Mouse (Mus musculus): ENCODE measurements around the gene Ints4. TPM values are rescaled to one million over a fixed set of nuclear protein-coding genes. Genes with fewer than 3 reads are reported as not detected.
"Not testable (repeated sequence)": the region's sequence is repeated elsewhere in the genome, so short reads cannot be mapped to it uniquely, and the experiment has no call there.

Gene Ints4
- total RNA-seq (2014; rRNA removed) (31.2 and 32.8 TPM in 2 replicates), polyA plus RNA-seq (2015; fragmentation: Nextera tagmentation; extraction: Ambion mirVana) (23.0 and 23.3 TPM in 2 replicates)

DNA sequence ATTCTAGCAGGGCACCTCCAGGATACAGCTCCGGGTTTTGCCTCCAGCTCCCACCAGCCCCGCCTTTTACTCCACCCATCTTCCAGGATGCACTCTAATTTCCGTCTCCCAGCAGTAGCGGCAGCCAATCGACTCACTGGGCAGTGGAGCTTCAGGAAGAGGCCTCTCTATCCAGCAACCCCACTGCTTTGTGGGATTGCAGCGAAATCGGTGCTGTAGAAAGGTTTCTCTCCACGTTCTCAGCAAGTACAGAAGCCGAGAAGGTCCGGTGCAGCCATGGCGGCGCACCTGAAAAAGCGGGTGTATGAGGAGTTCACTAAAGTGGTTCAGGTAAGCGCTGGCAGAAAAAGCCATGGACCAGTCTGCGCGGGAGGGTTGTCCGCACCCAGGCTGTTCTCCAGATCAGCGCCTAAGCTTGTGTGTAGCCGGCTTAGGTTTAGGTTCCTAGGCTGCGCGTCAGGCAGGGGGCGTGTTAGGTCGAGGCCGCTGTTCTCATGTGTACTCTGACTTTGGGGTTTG lies at the start of gene Ints4:
TSS of gene Ints4 (plus strand) at position 136 of the 519 bp plus-strand sequence.
- peak; percentile 55 for TF ChIP-seq CTCF (IDR thresholded peaks at IDR 0.05)
- Histone ChIP-seq H3K4me1 (ENCODE audit: insufficient read depth, low read length) (no peaks in the 10 kb centered on the region), H3K36me3 (ENCODE audit: insufficient read depth, low read length) (peaks cover 9% of the 10 kb centered on the region), H3K4me3 (ENCODE audit: low read depth, low read length) (peak within 1 kb of the TSS; percentile 74), H3K4me2 (ENCODE audit: low read depth, low read length, poor library complexity, severe bottlenecking) (peak within 1 kb of the TSS; percentile 75), H3K9ac (replicated peaks; ENCODE audit: low read length, poor library complexity, severe bottlenecking) (peak within 1 kb of the TSS; percentile 56), H3K9me3 (ENCODE audit: low read length) (no peaks in the 10 kb centered on the region), H3K27ac (ENCODE audit: low read depth, low read length) (0 out of 2 replicates have a peak within 1 kb of the TSS, but pooled peaks have one; percentile 55), H3K27me3 (ENCODE audit: insufficient read depth, low read length) (no peaks in the 10 kb centered on the region)
- peak; percentile 97 for DNase-seq (ENCODE audit: low spot score)
- peak; percentile 100 for ATAC-seq (ENCODE audit: low FRiP score)
- 1% methylated on average over 24 of the region's 24 CpGs for WGBS

DNA sequence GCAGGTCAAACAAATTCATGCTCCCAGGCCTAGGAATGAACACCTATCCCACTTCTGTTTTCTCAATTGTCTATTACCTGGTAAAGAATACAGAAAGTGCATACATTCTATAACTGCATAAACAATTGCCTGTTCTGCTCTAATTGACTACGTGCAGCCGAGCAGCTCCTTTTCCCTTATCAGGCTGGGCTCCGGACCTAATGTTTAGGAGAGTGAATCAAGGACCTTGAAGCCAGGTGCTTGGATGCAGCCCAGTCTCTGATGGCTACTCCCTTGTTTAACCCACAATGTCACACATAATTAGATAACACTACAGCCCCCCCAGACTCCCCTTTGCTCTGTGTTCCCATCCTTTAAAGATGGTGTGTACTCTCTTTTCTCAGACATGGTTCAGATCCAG lies 47.2 kb upstream of the Ints4 start:
- not testable (repeated sequence) for H3K27ac ChIP-seq (ENCODE audit: low read depth, low read length); DNase-seq (ENCODE audit: low spot score); H3K9me3 ChIP-seq (ENCODE audit: low read length); H3K4me2 ChIP-seq (ENCODE audit: low read depth, low read length, poor library complexity, severe bottlenecking); H3K4me3 ChIP-seq (ENCODE audit: low read depth, low read length); H3K36me3 ChIP-seq (ENCODE audit: insufficient read depth, low read length); H3K27me3 ChIP-seq (ENCODE audit: insufficient read depth, low read length); H3K4me1 ChIP-seq (ENCODE audit: insufficient read depth, low read length); H3K9ac ChIP-seq (replicated peaks; ENCODE audit: low read length, poor library complexity, severe bottlenecking); ATAC-seq (ENCODE audit: low FRiP score)
- 64% methylated on average over 3 of the region's 3 CpGs for WGBS

GRCm38 (mm10) chr7:97434517-97434916 lies 46.2 kb upstream of the Ints4 start:
- Histone ChIP-seq H3K27me3 (ENCODE audit: insufficient read depth, low read length) (no peaks in the 10 kb centered on the region), H3K4me3 (ENCODE audit: low read depth, low read length) (no peak overlapping the region), H3K36me3 (ENCODE audit: insufficient read depth, low read length) (no peaks in the 10 kb centered on the region), H3K9me3 (ENCODE audit: low read length) (no peaks in the 10 kb centered on the region), H3K9ac (replicated peaks; ENCODE audit: low read length, poor library complexity, severe bottlenecking) (no peak overlapping the region), H3K4me1 (ENCODE audit: insufficient read depth, low read length) (no peaks in the 10 kb centered on the region; the same call in 1 of the 2 replicates), H3K4me2 (ENCODE audit: low read depth, low read length, poor library complexity, severe bottlenecking) (no peak overlapping the region), H3K27ac (ENCODE audit: low read depth, low read length) (no peak overlapping the region)
- DNase-seq (ENCODE audit: low spot score) (no peak), ATAC-seq (ENCODE audit: low FRiP score) (no peak)
- TF ChIP-seq CTCF (IDR thresholded peaks at IDR 0.05): no peak
- 80% methylated on average over 10 of the region's 10 CpGs for WGBS

DNA sequence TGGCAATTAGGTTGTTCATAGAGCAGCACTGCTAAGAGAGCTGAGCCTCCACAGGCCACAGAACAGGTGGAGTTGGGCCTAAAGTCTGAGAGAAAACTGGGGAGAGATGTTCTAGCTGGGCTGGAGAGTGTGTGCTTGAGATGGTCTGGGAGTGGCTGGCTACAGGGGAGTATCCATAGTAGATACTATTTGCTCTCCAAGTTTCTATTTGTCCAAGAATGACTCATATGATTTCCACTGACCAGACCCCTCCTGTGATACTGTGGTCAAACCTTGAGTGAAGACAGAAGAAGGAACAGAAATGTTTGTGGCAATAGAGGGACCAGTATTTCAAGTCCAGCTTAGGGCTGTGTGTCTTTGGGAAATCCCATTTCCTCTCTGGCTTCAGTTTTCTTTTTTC lies 41.8 kb upstream of the Ints4 start:
- Histone ChIP-seq H3K9me3 (ENCODE audit: low read length) (no peaks in the 10 kb centered on the region), H3K4me3 (ENCODE audit: low read depth, low read length) (no peak overlapping the region), H3K27ac (ENCODE audit: low read depth, low read length) (no peak overlapping the region), H3K4me2 (ENCODE audit: low read depth, low read length, poor library complexity, severe bottlenecking) (no peak overlapping the region), H3K36me3 (ENCODE audit: insufficient read depth, low read length) (no peaks in the 10 kb centered on the region), H3K4me1 (ENCODE audit: insufficient read depth, low read length) (no peaks in the 10 kb centered on the region), H3K9ac (replicated peaks; ENCODE audit: low read length, poor library complexity, severe bottlenecking) (no peak overlapping the region), H3K27me3 (ENCODE audit: insufficient read depth, low read length) (no peaks in the 10 kb centered on the region)
- no peak for TF ChIP-seq CTCF (IDR thresholded peaks at IDR 0.05)
- DNase-seq (ENCODE audit: low spot score) (no peak), ATAC-seq (ENCODE audit: low FRiP score) (no peak)

DNA sequence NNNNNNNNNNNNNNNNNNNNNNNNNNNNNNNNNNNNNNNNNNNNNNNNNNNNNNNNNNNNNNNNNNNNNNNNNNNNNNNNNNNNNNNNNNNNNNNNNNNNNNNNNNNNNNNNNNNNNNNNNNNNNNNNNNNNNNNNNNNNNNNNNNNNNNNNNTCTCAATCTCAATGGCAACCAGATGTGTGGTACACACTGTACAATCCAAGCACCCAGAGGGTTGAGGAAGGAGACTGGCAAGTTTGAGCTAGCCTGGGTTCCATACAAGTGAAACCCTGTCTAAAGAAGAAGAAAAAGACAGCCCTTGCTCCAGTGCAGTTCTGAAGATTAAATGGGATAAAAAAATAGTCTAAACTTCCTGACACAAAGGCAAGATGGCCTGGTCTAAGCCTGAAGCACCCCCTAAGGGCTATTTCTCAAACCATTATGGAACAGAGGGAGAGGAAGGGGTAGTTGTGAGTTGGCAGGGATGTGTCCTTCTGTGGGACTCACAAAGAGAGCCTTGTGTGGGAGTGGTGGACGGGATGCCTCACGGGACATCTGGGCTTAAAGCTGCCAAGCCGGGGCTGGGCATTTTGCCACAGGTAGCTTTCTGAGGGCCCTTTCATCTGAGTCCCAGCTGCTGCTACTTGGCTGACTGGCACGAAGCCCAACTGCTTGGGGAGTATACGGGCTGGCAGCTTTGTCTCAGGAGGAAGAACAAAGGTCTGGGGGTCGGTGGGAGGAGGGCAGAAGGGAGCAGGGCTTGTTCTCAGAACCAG lies 34.4 kb upstream of the Ints4 start:
- no peak overlapping the region for H3K4me2 ChIP-seq (ENCODE audit: low read depth, low read length, poor library complexity, severe bottlenecking)
- H3K4me3 ChIP-seq (ENCODE audit: low read depth, low read length): no peak overlapping the region
- ATAC-seq (ENCODE audit: low FRiP score): peak; percentile 94
- H3K9ac ChIP-seq (replicated peaks; ENCODE audit: low read length, poor library complexity, severe bottlenecking): no peak overlapping the region
- H3K9me3 ChIP-seq (ENCODE audit: low read length): no peaks in the 10 kb centered on the region
- peak overlapping the region; percentile 69 for H3K27ac ChIP-seq (ENCODE audit: low read depth, low read length)
- 0 out of 2 replicates have a peak, but pooled peaks have one; percentile 10 for TF ChIP-seq CTCF (IDR thresholded peaks at IDR 0.05)
- DNase-seq (ENCODE audit: low spot score): peak; percentile 98
- H3K4me1 ChIP-seq (ENCODE audit: insufficient read depth, low read length): no peaks in the 10 kb centered on the region
- WGBS: 16% methylated on average over 6 of the region's 6 CpGs
- H3K27me3 ChIP-seq (ENCODE audit: insufficient read depth, low read length): no peaks in the 10 kb centered on the region
- no peaks in the 10 kb centered on the region for H3K36me3 ChIP-seq (ENCODE audit: insufficient read depth, low read length)

- Histone ChIP-seq H3K4me3 (ENCODE audit: low read depth, low read length) (no peak overlapping the region), H3K27ac (ENCODE audit: low read depth, low read length) (peak overlapping the region; percentile 69), H3K36me3 (ENCODE audit: insufficient read depth, low read length) (no peaks in the 10 kb centered on the region), H3K9ac (replicated peaks; ENCODE audit: low read length, poor library complexity, severe bottlenecking) (no peak overlapping the region), H3K4me2 (ENCODE audit: low read depth, low read length, poor library complexity, severe bottlenecking) (no peak overlapping the region), H3K9me3 (ENCODE audit: low read length) (no peaks in the 10 kb centered on the region), H3K27me3 (ENCODE audit: insufficient read depth, low read length) (no peaks in the 10 kb centered on the region), H3K4me1 (ENCODE audit: insufficient read depth, low read length) (no peaks in the 10 kb centered on the region)
- 46% methylated on average over 6 of the region's 6 CpGs for WGBS
- peak; percentile 75 for ATAC-seq (ENCODE audit: low FRiP score)
- DNase-seq (ENCODE audit: low spot score): peak; percentile 69
- peak; percentile 44 for TF ChIP-seq CTCF (IDR thresholded peaks at IDR 0.05)
These were observed 33.7 kb upstream of the Ints4 start for GRCm38 (mm10) chr7:97447050-97447531.

GRCm38 (mm10) chr7:97451023-97451422 lies 29.7 kb upstream of the Ints4 start, which contains the start of gene Kctd14:
TSS of gene Kctd14 (plus strand) at chr7:97451323.
- not testable (repeated sequence) for ATAC-seq (ENCODE audit: low FRiP score); DNase-seq (ENCODE audit: low spot score); H3K4me3 ChIP-seq (ENCODE audit: low read depth, low read length); H3K36me3 ChIP-seq (ENCODE audit: insufficient read depth, low read length); H3K9me3 ChIP-seq (ENCODE audit: low read length); H3K4me1 ChIP-seq (ENCODE audit: insufficient read depth, low read length); H3K27me3 ChIP-seq (ENCODE audit: insufficient read depth, low read length); H3K27ac ChIP-seq (ENCODE audit: low read depth, low read length); H3K4me2 ChIP-seq (ENCODE audit: low read depth, low read length, poor library complexity, severe bottlenecking); H3K9ac ChIP-seq (replicated peaks; ENCODE audit: low read length, poor library complexity, severe bottlenecking)
- 84% methylated on average over 2 of the region's 2 CpGs for WGBS

Data from midbrain, postnatal 0 days (tissue).